Mouse (Mus musculus) adrenal gland (tissue): Measurements from ENCODE around the gene P2rx1.

Source experiments
- intact Hi-C: fragments of 180-260 bp; cut with DNase I; formaldehyde crosslinking; loops from one replicate; pipeline ENCODE4 v1.15.1; 2025

P2rx1 gene

DNA sequence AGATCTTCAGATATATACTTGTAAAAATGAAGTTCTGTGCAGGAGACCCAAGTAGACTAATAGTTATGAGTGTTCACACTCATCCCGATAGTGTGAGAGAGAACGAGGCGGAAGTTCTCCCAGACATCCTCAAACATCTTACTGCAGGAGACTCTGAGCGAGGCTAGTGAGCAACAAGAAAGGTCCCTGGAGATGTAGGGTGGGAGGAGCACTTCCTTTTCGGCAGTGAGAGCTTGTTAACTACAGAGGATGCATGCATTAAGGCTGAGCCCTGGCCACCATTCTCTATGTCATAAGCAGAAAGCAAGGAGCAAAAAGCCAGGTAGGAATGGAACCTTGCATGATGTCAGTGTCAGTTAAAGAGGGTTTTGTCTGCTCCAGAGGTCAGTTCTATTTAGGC, 11.7 kb upstream of the P2rx1 start:
- intact Hi-C loops: no loop called here

DNA sequence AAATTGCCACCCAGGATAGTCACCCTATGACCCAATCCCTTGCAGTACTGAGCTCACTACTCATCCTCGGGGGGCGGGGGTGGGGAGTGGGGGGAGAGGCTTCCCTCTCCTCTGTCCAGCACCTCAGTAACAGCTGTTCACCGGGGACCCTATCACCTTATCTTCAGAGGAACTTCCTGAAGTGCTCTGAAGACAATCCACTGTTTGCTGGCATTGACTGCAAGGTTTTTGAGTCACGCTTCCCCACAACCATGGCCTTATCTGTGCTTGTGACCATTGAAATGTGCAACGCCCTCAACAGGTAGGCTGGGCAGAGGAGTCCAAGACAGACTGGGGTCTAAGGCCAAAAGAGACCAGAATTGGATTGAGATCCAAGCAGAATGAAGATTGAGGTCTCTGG, 11.1 kb upstream of the P2rx1 start:
- intact Hi-C loops: no loop called here

DNA sequence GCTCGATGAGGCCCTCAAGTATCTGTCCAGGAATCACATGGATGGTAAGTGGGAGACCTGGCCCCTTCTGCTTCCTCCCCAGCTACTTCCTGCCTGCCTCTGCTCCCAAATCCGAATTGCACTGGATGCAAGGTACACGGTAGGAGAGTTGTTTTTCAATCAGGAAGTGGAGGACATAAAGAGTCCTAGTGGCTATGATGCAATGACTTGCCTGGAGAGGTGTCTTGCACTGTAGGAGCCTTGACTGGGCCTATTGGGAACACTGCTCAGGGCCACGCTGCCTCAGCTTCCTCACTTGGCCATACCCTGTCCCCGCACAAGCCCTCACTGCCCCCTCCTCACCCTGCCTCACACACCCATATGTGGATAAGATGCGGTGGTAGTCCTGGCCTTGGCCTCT, 9.9 kb upstream of the P2rx1 start:
- intact Hi-C loops: no loop called here

DNA sequence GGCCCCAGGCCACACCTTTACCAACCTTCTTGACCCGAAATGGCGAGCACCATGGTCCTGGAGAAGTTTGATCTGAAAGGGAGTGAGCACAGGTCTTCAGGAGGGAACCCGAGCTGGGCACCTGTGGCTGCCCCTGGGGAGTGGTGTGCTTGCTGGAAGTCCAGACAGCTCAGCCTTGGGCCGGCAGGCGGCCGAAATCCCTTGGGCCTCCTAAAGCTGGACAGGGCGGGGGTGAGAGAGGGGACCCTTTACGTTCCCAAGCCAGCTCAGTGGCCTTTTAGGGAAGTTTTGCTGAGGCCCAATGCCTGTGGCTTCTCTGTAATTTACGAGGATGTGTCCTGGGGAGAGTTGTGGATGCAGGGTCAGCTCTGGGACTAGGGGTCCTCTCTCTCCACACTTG, 8.2 kb upstream of the P2rx1 start:
- intact Hi-C loops: no loop called here

DNA sequence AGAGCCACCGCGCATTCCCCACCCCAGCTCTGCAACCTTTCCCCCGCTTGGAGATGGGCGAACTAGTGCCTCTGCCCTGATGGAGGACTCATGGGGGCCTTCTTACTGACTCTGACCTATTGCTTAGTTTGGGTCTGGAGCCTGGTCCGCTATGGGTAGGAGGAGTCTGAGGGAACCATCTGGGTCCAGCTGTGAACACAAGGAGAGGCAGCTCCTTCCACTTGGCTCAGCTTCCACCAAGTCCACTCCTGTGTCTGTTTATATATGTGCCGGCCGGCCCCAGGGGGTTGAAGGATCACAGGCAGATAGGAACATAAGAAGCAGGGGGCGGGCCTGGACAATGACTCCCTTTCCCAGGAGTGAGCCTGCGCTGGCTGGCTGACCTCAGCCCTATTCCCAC, 6.9 kb upstream of the P2rx1 start:
- intact Hi-C loops: no loop called here

DNA sequence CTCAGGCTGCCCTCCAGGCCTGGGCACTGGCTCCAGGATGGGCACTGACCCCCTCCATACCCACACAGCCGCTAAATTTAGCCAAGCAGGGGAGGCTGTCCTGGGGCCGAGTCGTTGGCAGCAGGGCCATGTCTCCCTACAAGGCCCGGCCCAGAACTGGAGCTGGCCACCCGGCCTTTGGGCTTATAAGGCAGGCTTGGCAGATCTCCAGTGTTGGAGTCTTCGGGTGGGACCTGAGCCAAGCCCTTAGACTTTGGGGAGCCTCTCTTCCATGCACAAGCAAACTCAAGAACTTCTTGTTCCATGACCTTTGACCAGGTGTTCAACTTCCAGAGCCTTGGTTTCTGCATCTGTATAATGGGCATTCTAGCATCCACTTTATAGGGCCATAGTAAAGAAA, 2.6 kb upstream of the P2rx1 start:
- intact Hi-C loops: no loop called here

DNA sequence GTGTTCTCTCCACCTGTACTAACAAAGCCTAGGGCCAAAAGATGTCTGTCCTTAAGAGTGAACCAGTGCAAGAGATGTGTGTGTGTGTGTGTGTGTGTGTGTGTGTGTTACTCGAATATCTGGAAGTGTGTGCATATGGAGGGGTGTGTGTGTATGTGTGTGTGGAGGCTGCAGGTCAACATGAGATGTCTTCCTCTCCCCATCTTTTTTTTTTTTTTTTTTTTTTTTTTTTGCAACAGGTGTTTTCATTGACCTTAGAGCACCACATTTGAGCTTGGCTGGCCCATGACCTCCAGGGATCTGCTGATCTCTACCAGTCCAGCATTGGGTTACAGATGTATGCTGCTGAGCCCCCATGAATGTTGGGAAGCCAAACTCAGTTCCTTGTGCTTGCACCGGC, 2.1 kb upstream of the P2rx1 start:
- intact Hi-C loops: no loop called here

DNA sequence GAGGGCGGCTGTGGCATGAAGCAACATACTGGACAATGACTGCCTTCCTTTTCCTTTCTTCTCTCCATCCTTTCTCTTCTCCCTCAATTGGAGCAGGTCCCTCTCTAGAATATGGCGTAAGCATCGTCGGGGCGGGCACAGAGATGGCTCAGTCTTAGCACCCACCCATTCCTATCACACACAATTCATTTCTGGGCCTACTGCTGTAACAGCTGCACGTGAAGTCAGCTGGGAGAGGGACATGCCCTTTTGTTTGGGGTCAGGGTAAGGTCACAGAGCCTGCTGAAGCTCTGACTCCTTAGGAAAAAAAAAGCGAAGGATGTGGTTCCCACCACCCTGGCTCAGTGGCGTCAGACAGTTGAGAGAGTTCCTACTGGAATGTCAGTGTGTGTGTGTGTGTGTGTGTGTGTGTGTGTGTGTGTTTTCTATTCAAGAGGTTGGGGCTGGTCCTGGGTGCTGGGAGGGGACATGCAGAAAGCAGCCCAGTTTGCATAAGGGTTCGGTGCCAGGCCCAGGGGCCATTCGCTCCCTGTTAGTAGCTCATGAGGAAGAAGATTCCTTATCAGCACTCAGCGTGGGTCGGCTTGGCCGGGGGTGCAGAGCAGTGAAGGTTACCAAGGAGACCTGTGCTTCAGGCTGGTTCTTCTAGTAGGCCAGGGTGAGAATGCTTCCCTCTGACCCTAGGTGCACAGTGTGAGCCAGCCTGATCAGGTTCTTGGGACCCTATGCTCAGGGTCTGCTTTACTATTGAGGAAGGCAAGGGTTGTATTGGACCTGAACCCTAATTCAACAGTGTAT, 1.2 kb upstream of the P2rx1 start:
- intact Hi-C loops: no loop called here

DNA sequence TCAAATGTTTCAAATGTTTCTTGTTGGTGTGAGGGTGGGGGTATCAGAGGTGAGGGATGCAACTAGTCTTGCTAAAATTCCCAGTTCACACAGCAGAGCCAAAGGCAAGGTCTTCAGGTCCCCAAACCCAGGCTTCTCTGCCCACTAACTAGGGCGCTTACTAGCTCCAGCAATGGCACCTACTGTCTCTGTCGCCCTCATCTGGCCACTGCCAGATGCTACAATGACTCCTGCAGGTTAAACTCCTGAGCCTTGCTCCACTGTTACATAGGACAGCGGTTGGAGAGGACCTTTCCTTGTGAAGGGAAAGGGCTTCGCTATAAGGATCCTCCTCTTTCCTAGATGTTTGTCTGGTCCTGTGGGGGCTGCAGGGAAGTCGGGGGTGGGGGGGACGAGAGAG, 2.1 kb downstream of the P2rx1 start:
- intact Hi-C loops: loop anchor here (1.0 kb wide), 1 partner anchor 75 kb away; no protein-coding TSS in a partner anchor

DNA sequence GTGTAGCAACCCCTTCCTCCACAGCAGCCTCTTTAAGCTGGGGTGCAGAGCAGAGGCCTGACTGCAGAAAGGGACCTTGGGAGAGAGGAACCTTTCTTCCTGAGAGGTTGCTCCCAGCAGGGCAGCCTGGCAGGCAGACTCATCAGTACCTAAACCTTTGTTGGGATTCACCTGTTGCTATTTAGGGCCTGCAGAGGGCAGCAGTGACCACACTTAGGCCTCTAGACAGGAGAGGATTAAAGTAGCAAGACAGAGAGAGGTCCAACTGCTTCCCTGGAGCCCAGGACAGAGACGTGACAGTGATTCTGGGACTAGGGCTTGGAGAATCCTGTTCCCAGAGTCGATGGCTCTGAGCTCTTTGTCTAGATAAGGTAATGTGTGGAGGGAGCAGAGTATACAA, 7.5 kb downstream of the P2rx1 start:
- intact Hi-C loops: loop anchor here (1.0 to 5.0 kb wide), 3 partner anchors 33 to 101 kb away; no protein-coding TSS in a partner anchor

DNA sequence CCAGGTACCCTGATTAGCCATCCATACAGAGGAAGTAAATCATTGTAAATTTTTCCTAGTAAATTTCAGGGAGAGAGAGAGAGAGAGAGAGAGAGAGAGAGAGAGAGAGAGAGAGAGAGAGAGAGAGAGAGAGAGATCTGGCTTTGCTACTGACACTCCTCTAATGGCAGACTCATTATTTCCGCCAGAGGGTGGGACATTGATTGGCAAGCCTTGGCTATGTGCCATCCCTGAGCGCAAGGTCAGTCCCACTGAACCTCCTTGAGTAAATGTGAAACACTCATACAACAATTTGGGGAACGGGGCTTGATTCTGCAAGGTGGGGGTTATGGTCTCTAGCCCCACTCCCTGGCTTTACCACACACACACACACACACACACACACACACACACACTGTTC, 8.2 kb downstream of the P2rx1 start:
- intact Hi-C loops: loop anchor here (2.0 to 5.0 kb wide), 2 partner anchors 42 to 100 kb away; no protein-coding TSS in a partner anchor

DNA sequence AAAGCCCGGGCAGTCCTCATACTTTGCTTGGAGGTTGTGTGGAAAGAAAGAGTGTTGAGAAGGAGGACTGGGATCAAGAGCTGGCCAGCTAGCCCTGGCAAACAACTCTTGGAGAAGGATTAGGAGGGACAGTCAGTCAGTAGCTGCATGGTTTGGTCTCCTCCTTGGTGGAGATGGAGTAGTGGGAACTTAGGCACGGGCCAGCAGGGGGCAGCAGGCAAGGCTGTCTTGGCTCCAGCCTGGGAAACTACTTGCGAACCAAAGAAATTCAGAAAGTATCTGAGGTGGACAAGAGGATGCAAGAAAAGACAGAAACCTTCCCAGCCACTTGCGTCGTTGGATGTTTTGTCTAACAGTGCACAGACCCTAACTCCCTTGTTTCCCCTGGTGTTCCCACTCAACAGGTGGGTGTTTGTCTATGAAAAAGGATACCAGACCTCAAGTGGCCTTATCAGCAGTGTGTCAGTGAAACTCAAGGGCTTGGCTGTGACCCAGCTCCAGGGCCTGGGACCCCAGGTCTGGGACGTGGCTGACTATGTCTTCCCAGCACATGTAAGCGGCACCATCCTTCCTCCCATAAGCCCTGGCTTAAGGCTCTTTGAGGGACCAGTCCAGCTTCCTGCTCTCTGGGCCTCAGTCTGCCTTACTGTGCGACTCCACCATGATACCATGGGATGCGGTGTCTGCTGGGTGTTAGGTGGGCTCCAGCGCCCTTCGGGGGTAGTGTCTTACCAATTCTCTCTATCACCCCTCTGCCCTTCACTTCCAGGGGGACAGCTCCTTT, 9.0 kb downstream of the P2rx1 start:
- intact Hi-C loops: loop anchor here (2.0 to 5.0 kb wide), 2 partner anchors 41 to 99 kb away; no protein-coding TSS in a partner anchor

DNA sequence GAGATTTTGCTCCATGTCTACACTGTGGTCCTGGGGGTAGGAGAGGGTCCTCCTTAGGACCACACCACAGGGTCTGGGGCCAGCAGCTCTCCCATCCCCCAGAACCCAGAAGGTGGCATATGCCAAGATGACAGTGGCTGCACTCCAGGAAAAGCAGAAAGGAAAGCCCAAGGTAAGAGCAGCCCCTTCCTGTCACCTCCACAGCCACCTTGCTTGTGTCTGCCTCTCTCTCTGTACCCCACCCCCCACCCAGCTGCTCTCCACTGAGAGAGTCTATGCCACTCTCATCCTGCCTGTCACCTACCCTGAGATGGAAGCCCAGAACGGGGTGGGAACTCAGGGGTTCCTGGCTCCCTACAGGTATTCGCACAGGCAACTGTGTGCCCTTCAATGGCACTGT, 9.9 kb downstream of the P2rx1 start:
- intact Hi-C loops: loop anchor here (5.0 kb wide), 1 partner anchor 98 kb away; no protein-coding TSS in a partner anchor

DNA sequence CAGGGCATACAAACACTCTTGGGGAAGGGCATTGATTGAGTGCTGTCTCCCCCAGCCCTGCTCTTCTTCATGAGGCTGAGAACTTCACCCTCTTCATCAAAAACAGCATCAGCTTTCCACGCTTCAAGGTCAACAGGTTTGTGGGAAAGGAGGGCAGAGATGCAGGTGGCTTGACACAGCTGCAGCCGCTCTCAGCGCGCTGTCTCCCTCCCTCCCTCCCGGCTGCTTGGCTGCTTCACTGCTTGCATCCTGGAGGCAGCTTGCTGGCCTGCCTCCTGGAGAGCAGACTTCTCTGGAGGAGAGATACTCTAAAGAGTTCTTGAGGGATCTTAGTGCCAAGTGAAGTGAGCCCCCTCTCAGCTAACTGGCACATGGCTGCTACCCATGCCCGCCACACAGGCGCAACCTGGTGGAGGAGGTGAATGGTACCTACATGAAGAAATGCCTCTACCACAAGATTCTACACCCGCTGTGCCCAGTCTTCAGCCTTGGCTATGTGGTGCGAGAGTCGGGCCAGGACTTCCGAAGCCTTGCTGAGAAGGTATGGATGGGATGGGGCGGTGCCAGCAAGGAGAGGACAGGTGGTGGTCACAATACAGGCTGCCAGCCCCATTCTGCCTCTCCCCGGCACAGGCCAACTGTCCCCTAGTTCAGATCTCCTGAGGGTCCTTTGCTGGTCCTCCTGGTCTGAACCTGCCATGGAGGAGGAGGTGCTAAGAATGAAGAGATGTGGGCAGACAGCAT, 10.8 kb downstream of the P2rx1 start:
- intact Hi-C loops: loop anchor here (5.0 kb wide), 1 partner anchor 98 kb away; no protein-coding TSS in a partner anchor

DNA sequence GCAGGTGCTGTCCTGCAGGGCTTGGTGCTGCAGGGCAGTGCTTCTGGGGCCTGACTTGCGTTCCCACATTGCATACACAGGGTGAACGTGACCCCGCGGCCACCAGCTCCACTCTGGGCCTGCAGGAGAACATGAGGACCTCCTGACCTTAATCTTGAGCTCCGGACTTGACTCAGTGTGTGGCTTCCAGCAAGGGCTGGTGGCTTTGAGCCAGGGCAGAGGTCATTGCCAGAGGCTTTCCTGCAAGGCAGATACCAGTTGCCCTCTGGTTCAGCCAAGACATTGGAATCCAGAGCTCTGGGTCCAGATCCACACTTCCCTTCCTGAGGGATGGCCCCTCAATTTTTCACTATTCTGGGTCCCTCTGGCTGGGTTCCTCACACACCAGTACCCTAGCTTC, 15.1 kb downstream of the P2rx1 start:
- intact Hi-C loops: no loop called here

DNA sequence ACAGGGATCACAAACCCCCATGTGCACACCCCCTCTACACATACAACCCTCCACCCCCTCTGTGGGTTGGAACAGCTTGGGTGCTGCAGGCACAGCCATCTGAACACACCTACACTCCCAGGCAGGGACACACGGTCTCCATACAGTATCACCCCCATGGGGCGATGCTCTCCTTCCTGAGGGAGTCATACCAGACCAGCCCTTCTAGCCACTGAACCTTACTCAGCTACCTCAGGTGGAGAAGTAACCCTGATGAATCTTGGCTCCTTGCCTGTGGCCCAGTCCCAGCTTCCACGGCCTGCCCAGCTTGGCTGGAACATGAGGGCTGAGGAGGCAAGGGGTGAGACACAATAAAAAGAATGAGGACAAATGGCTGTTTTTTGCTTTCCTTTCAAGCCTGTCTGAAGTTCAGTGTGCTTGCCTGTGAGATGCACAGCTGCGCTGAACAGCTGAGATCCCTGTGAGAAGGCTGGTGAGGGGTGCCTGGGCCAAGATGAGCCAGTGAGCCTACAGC, 16.0 kb downstream of the P2rx1 start:
- intact Hi-C loops: no loop called here

DNA sequence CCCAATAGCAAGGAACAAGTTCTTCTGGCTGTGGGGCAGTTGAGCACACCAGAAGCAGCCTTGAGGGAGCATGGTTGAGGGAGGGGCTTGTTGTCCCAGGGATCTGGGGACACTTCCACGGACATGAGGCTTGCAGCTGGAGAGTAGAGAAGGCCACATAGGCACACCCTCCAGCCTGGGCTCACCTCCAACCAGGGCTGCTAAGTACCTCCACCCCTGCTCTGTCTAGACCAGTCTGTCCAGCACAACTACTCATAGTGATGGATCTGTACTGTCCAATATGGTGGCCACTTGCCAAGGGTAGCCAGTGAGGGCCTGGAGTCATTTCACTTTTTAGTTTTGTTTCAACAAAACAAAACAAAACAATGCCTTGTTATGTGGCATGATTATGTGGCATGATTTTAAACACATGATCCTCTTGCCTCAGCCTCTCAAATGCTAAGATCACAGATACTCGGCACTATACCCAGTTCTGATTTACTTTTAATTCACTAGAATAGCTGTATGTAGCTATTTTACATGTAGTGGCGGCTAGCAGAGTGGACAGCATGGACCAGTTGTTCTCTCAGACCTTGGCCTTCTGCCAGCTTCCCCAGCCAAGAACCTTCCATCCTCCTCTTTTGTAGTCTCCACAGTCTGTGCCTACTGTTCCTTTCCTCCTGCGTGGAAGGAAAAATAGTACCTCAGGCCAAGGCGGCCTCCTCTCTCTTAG, 16.6 kb downstream of the P2rx1 start:
- intact Hi-C loops: no loop called here

DNA sequence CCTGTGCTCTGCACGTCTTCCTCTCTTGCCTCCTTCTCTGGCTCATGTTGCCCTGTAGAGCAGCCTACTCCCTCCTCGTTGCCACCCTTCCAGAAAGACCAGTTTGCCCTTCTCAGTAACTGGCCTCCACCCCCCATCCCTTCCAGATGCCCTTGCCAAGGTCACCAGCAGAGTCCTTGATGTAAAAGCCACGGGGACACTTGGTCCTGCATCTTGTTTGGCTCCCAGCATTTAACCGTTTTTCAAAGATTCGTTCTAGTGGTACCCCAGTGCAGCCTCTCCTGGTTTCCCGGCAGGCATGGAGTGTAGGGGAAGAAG, 17.2 kb downstream of the P2rx1 start:
- intact Hi-C loops: no loop called here

DNA sequence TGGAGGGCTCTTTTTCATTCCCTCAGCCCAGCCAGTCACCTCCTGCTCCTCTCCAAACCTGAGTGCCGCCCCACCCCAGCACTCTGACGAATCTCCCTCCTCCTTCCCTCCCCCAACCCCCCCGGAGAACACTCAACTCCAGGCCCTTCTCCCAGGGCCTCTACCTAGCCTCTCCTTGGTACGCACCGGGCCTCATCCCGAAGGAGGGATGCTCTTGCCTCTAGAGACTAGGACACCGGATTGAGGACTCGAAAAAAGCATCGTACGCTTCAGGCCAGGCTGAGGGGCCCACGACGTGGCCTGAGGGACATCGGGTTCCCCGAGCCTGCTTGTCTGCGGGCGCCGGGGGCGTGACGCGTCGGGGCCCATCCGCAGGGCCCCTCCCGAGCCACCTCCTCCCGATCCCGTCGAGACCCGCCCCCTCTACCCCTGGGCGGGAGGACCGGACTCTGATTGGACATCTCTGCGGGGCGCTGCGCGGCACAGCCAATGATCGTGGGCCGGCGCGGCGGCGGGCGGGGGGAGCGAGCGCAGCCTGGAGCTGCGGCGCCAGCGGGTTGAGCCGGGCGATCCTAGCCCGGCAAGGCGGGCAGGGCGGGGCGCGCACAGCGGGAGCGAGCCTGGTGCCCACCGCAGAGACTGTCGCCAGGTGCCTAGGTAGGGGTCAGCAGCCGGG, 19.7 kb downstream of the P2rx1 start, which contains the start of gene Camkk1:
Gene Camkk1 (plus strand): TSS at position 538 of the 676 bp plus-strand sequence.
- intact Hi-C loops: no loop called here

DNA sequence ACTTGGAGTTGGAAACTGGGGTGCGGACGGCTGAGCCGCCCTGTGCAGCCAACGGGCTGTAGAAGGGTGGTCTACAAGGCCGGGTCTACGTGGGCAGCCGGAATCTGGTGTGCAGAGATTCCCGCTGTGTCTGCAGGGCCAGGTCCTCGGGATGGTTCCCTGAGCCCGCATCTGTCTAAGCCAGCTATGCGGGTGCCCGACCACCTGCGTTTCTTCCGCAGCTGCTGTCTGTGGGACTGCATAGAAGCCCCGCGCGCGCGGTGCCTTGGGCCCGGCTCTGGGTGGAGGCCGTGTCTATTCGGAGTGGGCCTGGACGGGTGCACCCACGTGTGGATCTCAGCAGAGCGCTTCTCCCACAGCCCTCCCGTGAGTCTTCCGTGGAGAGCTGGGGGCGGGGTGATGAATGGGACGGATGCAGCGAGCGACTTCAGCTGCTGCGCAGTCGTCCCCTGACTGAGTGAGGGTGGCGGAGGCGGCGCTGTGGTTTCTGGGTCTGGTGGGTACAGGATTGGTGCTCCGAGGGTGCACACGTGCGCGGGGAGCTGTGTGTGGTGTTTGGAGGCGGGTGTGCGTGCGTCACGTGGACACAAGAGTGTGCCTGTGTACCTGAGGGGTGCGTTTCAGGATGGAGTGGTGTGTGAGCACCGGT, 20.4 kb downstream of the P2rx1 start:
- intact Hi-C loops: no loop called here
